Mouse (Mus musculus): ENCODE data around the gene Calhm2. TPM values are rescaled to one million over a fixed set of nuclear protein-coding genes. Genes with fewer than 3 reads are reported as not detected.

Calhm2 gene
- total RNA-seq (2021), result 1 to 10 TPM; 4.0 to 6.0 TPM
- 11.4 and 11.9 TPM in 2 replicates for polyA plus RNA-seq (2012; rRNA removed)
- long read RNA-seq, partial matches to known transcripts, result 0 of 1 reads
- long read RNA-seq, other reads (novel, unspliced or antisense), result 1 of 1 reads

DNA sequence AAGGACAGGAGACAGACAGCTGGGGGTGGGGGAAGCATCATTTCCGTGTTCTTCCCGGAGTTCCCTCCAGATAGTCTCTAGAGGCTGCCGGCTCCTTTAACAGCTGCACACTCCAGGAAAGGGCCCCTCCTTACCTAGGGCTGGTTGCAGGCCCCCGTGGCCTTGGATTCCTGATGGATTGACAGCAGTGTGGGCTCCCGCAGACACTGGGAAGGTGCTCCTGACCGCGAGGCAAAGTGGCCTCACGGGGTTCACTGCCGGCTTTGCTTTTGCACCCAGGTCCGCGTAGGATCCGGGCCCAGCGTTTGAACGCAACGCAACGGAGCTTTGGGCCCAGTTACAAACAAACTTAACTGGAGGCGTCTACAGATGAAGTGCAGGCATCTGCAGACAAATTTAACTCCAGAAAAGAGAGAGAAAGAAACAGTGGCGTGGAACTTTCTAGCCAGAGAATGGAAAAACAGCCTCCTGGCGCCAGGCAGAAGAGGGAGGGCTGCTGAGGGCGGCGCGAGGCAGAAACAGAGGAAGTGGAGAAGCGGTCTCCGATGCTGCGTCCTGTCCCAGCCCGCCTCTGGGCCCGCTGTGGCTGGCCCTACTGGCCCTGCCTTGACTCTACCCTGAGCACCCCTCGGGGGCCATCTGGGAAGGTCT is at the start of gene Calhm2:
Gene Calhm2, minus strand, starts transcription at position 524 of the 651 bp plus-strand sequence.
- DNase-seq, result peak; percentile 65

DNA sequence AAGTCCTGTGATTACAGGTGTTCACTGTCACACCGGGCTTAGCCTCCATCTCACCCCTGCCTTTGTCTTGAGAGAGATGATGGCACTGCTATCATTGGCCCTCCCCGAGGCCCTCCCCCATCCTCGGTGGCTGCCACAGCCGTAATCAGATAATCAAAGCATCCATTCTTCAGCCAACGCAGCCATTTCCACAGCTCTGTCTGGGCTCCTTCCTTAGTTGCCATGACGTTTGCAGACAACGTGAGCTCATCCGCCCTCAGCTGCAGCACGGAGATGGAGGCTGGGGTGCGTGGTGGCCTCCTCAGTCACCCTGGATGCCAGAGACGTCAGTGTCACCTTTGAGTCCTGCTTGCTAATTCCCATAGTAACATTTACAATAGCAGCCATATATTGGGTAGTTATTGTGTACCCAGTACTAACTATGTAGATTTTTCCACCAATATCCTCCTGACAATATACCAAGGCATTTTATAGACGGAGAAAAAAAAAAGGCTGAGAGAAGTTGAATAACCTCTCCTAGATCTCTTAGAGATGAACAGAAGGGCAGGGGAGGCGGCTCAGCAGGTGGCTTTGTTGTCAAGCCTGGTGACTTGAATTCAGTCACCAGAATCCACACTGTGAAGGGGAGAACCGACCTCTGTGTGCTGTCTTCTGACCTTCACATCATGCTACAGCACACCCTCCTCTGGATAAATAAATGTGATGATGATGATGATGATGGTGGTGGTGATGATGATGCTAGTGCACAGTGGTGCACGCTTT is 48.6 kb upstream of the Calhm2 start:
- no peak for DNase-seq

DNA sequence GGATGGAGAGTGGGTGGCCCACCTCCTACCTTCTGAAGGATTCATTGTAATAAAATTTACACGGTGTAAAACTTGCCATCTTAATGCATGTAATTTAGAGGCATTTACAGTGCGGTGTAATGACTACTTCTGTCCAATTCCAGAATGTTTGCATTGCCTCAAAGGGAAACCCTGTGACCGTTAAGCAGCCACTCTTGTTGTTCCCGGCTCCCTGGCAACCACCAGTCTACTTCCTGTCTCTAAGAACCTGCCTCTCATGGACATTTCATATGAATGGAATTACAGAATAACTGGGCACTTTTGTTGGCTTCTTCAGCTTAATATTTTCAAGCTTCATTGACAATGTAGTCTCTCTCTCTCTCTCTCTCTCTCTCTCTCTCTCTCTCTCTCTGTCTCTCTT is 46.6 kb upstream of the Calhm2 start:
- DNase-seq, result no peak

DNA sequence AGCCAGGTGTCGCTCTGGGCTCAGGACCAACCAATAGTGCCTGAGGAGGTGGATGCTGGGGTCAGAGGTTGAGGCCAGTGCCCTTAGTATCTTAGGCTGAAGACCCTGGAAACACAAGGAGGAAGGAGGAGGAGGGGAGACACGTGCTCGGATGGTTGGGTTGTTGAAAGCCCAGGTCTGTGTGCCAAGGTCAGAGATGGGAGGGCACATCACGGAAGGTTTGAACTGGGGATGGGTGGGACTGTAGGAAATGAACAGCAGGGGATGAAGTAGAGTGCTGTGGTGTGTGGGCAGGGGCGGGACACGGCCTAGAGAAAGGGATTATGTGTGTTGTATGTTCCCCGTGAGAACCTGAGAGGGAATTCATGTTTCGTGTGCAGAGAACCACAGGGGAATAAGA is 46.1 kb upstream of the Calhm2 start:
- DNase-seq, result no peak

DNA sequence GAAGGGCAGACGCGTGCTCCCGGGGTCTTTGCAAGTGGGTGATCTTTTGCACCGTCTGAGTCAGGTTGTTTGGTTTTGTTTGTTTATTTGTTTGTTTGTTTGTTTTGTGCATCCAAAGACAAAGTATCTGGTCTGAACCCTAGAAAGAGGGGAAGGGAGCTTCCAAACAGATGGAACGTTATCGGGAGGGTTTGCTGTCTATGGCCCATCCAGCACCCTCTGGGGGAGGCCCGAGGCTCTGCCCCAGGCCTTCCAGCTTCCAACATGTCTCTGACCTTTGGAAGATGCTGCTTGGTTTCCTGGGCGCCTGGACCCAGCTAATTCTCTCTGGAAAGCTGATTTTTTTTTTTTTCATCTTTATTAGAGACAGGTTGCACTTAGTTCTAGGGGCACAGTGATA is 41.9 kb upstream of the Calhm2 start:
- no peak for DNase-seq

DNA sequence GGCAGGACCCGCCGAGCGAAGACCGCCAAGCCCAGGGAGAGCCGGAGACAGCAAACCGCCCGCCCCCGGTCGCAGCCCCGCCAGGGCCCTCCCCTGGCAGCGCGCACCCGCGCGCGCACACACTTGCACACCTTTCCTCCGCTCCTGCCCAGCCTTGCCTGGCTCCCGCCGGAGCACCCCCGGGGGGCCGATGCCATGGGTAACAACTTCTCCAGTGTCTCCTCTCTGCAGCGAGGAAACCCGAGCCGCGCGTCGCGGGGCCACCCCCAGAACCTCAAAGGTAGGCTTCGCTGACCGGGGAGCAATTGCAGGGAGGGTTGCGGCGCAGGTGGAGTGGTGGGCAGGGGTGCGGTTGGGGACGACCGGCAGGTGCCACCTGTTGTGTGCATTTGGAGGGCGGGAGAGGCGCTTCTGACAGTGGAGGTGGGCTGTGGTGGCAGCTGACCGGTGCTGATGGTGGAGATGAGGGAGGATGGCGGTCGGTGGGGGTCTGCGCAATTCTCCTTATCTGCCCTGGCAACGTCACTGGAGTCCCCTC is 41.2 kb upstream of the Calhm2 start:
- peak; percentile 55 for DNase-seq

DNA sequence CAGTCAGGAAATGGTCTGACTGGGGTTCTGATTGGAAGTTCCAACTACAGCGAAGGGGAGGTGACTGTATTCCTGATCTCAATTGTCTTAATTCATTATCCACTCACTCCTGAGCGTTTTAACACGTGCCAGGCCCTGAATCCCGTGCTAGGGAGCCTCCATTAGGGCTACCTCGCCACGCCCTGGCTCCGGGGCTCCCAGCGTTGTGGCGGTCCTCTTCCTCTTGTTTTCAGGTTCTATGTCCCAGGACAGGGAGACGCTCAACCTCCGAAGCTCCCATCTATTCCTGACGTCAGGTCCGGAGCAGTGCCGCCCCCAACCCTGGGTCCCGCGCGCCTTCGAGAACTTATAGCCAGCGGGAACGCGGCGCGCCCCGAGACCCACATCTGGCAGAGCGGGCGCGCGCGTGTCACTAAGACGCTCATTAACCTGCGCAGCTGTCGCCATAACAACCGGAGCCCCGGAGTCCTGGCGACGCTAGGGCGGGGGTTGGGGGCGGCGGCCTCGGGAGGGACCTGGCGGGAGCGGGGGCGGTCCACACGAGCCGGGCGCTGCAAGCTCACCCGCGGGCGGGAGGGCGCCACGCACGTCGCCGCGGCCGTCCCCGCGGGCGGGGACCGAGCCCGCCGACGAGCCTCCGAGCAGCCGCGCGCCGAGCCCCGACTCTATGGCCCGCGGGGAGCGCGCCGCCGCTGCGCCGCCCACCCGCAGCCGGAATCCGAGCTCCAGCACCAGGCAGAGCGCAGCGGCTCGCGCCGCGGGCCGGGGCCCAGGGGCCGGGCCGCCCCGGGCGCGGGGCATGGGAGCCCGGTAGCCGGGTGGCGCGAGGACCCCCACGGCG is 40.6 kb upstream of the Calhm2 start, which contains the start of gene Neurl1a:
Gene Neurl1a, plus strand, starts transcription at position 390 of the 841 bp plus-strand sequence.
- peak; percentile 82 for DNase-seq

DNA sequence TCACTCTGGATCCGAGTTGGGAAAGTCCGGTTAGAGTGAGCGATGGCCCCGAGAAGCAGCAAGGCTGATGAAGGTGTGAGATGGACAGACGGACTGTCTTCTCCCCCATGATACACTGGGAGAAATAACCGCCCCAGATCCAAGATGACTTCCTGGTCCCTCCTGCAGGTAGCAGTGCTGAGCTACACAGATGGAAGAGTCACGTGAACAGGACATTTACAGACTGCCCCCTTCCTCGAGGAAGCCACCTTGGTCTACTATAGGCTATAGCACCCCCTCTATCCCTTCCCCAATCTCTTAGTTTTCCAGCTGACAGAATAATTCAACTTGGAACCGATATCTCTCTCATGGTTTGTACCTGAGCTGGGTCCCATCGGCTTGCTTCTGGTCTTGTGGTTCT is 39.9 kb upstream of the Calhm2 start:
- no peak for DNase-seq

DNA sequence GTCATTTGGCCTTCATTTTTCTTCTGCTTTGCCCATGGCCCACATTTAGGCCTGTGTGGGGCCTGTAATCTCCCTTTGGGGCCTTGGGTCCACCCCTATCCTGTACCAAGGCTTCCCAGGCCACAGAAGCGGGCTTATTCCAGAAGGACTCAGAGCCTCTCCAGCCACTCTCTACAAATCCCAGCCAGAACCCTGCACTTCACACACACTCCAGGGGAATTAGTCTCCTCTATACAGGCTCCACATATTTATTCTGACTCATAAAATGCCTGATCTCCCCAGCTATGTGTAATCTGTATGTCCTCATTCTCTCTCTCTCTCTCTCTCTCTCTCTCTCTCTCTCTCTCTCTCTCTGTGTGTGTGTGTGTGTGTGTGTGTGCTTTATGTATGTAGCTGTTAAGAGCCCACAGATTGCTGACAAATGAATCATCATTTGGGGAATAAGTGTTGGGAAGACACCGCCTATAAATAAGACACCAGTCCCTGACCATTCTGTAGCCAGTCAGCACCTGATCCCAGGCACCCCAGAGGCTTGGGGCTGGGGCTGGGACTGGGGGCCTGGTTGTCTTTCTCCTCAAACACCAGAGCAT is 38.9 kb upstream of the Calhm2 start:
- DNase-seq, result no peak

DNA sequence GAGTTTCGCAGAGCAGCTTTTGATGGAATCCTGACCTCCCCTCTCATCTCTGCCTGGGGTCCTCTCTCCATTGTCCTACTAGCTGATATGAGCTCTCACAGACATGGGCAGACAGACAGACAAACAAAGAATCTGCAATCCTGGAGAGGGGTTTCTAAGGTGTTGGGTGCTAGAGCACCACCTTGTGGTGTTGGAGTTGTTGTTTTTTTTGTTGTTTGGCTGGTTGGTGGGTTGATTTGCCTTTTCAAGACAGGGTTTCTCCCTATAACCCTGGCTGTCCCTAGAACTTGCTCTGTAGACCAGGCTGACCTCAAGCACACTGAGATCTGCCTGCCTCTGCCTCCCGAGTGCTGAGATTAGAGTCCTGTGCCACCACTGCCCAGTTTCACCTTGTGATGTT is 37.4 kb upstream of the Calhm2 start:
- no peak for DNase-seq

DNA sequence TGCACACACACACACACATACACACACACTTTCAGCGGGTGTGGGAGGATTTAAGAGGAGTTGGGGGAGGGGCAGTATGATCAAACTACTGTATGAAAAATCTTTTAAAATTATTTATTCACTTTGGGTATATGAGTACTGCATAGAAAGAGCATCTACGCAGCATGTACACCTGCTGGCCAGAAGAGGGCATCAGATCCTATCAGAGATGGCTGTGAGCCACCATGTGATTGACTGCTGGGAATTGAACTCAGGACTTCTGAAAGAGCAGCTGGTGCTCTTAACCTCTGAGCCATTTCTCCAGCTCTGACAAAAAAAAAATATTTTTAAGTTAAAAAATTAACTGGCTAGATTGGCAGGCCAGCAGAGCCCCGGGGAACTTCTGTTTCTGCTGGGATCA is 36.4 kb upstream of the Calhm2 start:
- no peak for DNase-seq

DNA sequence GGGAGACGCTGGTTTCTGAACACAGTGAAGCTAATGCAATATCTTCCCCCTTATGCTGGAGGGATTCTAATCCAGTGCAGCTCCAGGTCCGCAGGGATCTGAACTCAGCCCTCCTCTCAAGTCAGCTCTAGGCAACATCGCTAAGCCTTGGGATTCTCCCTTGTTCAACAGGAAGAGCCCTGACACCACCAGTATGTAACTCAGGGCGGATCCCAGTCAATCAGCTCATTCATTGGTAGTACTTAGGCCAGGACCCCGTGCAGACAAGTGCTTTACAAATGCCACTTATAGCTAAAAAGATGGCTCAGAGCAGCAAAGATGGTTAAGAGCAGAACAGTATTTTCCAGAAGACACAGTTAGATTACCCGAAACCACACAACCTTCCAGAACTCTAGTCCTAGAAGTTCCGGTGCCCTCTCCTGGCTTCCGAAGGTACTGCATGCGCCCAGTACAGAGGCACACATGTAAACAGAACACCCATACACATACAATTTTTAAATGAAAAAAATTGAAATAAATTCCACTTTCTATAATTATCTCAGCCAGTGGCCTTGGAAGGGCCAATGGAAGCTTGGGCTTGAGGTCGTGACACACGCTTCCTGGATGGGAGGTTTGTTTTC is 30.8 kb upstream of the Calhm2 start:
- peak; percentile 85 for DNase-seq

DNA sequence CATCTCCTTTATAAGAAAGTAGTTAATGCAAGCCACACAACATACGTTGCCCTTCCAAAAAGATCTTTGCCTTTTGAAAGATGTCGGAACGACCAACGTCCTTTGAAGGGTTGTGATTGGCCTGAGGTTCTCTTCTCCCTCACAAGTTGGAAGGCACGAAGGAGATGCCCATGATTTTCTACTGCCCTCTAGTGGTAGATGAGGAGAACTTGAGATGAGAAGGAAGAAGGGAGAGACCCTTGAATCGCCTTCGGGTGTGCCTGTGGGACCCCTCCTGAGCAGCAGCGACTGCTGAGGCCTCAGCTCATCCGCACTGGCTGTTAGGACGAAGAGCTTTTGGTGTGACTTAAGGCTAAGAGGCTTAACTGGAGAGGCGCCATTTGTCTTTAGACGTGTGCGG is 30.1 kb upstream of the Calhm2 start:
- peak; percentile 36 for DNase-seq

DNA sequence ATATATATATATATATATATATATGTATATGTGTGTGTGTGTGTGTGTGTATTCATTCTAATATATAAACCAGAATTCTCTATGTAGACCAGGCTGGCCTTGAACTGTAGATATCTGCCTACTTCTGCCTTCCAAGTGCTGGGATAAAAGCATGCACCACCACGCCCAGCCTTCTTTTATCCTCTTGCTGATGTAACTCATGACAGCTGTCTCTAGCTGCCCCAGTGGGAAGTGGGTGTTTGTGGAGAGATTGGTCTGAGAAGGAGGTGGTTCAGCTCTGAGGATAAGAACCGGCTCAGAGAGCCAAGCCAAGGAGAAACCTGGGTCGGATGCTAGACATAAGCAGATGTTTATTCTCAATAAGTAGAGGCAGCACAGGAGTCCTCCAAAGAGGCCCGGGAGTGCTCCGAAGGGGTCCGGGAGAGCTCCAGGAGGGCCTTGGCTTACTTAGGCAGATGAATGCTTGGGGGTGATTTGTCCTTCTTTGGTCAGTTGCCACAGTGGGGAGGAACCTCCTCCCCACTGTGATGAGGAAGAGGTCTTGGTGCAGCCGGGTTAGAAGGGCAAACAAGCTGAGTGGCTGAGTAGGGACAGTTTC is 29.6 kb upstream of the Calhm2 start:
- no peak for DNase-seq

DNA sequence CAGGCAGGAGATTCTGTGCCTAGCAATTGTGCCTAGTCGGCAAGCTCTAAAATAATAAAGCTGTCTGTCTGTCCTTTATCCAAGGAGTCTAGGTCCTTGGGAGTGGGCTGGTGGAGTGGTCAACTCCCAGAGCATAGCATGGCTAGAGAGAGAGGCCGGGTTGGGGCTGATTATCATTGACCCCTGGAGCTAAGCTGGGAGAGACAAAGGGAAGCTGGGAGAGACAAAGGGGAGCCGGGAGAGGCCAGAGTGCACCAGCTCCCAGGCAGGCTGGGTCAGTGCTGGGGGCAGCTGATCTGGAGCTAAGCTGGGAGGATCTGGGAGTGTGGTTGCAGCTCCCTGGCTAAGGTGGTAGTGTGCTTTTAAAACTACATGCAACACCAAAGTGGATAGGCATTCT is 28.7 kb upstream of the Calhm2 start:
- no peak for DNase-seq

DNA sequence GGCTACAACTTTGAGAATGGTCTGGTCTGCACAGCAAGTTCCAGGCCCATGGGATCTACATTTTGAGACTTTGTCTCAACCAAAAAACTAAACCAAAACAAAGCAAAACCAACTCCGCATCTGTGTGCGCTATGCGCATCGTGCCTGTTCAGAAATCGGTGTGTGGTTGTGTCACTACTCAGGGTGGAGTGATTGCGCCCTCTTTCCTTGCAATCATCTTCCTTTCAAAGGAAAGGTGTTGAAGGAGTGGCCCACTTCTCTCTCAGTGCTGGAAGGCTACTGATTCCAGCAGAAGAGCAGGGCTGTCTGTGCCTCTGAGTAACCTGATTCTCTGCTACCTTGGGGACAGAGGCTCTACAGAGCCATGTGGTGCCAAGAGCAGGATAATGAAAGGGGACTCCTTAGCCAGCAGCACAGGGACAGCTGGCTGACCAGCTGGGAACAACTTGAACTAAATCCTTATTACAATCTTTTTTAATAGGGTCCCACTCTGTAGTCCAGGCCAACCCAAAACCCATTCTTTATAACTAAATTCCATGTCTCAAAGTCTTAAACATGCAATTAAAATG is 25.2 kb upstream of the Calhm2 start:
- DNase-seq, result no peak

DNA sequence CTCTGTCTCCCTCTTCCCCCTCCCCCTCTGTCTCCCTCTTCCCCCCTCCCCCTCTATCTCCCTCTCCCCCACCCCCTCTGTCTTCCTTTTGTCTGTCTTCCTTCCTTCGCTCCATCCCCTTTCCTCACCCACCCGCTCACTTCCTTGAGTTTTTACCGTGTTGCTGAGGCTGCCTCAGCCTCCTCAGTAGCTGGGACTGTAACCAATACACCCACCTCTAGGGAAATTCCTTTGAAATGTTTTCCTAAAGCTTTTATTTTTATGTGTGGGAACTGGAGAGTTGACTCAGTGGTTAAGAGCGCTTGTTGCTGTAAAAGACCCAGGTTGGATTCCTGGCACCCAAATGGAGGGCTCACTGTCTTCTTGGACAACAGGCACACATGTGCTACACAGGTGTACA is 23.6 kb upstream of the Calhm2 start:
- no peak for DNase-seq

DNA sequence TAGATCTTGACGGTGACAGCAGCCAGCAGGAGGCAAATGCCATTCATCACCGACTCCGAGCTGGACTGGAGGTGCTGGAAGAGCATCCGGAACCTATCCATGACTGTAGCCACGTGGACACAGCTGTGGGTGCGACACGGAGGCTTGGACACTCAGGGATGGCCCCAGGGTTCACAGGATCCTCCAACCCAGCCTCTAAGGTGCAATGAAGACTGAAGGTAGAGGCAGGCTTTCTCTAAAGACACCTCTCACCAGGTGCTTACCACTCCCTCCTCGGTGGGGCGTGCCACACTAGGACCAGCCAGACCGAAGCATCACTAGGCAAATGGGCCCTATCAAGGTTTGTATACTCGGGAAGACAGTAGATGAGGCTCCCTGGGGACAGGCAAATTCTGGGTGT is 19.6 kb upstream of the Calhm2 start, which contains the start of gene Calhm3:
Gene Calhm3, minus strand, starts transcription at position 101 of the 400 bp plus-strand sequence.
- no peak for DNase-seq

DNA sequence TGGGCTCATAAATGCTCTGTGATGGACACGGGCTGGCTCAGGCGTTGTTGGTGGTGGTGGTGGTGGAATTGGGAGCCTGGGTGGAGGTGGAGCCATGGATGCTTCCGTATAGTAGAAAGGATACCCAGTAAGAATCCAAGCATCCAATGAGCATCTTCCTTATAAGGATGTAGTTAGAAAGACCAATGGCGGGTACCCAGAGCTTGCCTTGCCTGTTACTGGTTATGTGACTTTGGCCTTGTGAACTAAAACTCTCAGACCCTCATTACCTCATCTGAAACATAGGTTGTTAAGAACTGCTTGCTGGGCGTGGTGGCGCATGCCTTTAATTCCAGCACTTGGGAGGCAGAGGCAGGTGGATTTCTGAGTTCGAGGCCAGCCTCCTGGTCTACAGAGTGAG is 15.7 kb upstream of the Calhm2 start:
- no peak for DNase-seq

DNA sequence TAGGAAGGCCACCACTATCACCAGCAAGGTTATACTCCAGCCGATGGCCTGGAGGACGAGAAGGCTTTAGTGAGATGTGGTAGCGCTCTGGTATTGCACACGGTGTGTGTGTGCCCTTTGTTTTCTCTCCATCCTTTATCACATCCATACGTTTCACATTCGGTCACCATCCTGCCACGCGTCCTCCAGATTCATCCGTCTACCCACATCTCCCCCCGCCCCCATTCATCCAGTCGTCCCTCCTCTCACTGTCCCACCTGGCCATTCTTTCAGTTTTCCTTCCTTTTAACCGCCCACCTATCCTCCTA is 13.9 kb upstream of the Calhm2 start:
- DNase-seq, result no peak

Measured in adrenal gland, adult 2 months (tissue).